Mouse (Mus musculus) C2C12 (cell line): ENCODE measurements at regions not wholly inside any gene's neighbourhood (a gene's known extent, or its start where the extent isn't known, plus 50 kb on each side); places are given as distances from the start of the nearest gene placed in this dataset.

ENCODE experiments used
- H3K27me3 ChIP-seq: one replicate; pipeline ENCODE4 v1.6.1; 2011; ENCODE audit not compliant: control insufficient read depth, insufficient read depth, insufficient read length
- H3K36me3 ChIP-seq: one replicate; pipeline ENCODE4 v1.6.1; 2011; ENCODE audit not compliant: control insufficient read depth, insufficient read depth
- H3K4me3 ChIP-seq: one replicate; pipeline ENCODE4 v1.5.1; 2011; ENCODE audit warnings: mild to moderate bottlenecking, control low read depth; ENCODE audit not compliant: poor library complexity, insufficient read depth, severe bottlenecking
- H3K79me2 ChIP-seq: one replicate; pipeline ENCODE4 v1.6.1; 2011; ENCODE audit not compliant: control insufficient read depth, insufficient read depth
- H3K79me3 ChIP-seq: one replicate; pipeline ENCODE4 v1.6.1; 2011; ENCODE audit warnings: low read depth, control low read depth
- H3ac ChIP-seq: one replicate; pipeline ENCODE3; 2011; ENCODE audit warnings: low read depth; ENCODE audit not compliant: control insufficient read depth, insufficient read length
- CEBPB ChIP-seq: IDR thresholded peaks from one replicate; pipeline ENCODE4 v1.6.1; 2011; ENCODE audit warnings: low read depth, mild to moderate bottlenecking, control low read depth, moderate library complexity
- CTCF ChIP-seq: IDR thresholded peaks from one replicate; pipeline ENCODE4 v1.5.1; 2011; ENCODE audit not compliant: control insufficient read depth, insufficient read depth, insufficient read length
- FOSL1 ChIP-seq: IDR thresholded peaks from one replicate; pipeline ENCODE4 v1.8.0; 2011; ENCODE audit warnings: mild to moderate bottlenecking, low read length; ENCODE audit not compliant: poor library complexity, insufficient read depth, severe bottlenecking
- MAX ChIP-seq: IDR thresholded peaks from one replicate; pipeline ENCODE4 v1.6.1; 2011; ENCODE audit warnings: mild to moderate bottlenecking, control low read depth
- MYOD1 ChIP-seq: IDR thresholded peaks from one replicate; pipeline ENCODE4 v1.6.1; 2011; ENCODE audit warnings: low read depth; ENCODE audit not compliant: control insufficient read depth, insufficient read length
- MYOG ChIP-seq: IDR thresholded peaks from one replicate; pipeline ENCODE4 v1.6.1; 2011; ENCODE audit not compliant: control insufficient read depth, insufficient read length; ENCODE audit errors: extremely low read depth
- USF1 ChIP-seq: IDR thresholded peaks from one replicate; pipeline ENCODE4 v1.6.1; 2011; ENCODE audit warnings: low read depth, mild to moderate bottlenecking, control low read depth, moderate library complexity

DNA sequence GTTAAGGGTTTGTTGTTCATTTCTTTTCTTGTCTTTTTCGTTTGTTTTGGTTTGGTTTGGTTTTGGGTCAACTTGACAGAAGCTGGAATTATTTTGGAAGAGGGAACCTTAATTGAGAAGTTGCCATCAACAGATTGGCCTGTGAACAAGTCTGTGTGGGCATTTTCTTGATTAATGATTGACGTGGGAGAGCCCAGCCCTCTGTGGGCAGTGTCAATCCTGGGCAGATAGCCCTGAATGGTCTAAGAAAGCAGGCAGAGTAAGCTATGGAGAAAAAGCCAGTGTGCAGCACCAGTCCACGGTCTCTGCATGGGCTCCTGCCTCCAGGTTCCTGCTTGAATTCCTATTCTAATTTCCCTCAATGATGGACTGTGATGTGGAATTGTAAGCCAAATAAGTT lies 1031.4 kb downstream of the 9330182O14Rik start:
- TF ChIP-seq FOSL1 (no peak), CTCF (no peak), MYOG (no peak), CEBPB (no peak), MYOD1 (no peak), MAX (no peak), USF1 (no peak)
- H3K4me3 ChIP-seq = no peak overlapping the region
- H3K79me3 ChIP-seq = no peaks in the 10 kb centered on the region
- no peak overlapping the region for H3ac ChIP-seq
- H3K36me3 ChIP-seq = no peaks in the 10 kb centered on the region
- no peaks in the 10 kb centered on the region for H3K27me3 ChIP-seq
- H3K79me2 ChIP-seq = no peaks in the 10 kb centered on the region

- TF ChIP-seq USF1 = no peak
- TF ChIP-seq MYOG = no peak
- no peak for TF ChIP-seq CTCF
- no peak for TF ChIP-seq MAX
- TF ChIP-seq MYOD1 = no peak
- Histone ChIP-seq H3K36me3 (no peaks in the 10 kb centered on the region), H3K4me3 (no peak overlapping the region), H3K79me3 (no peaks in the 10 kb centered on the region), H3ac (no peak overlapping the region), H3K27me3 (no peaks in the 10 kb centered on the region), H3K79me2 (no peaks in the 10 kb centered on the region)
These were observed 1056.6 kb downstream of the 9330182O14Rik start for GRCm38 (mm10) chr15:41190792-41191191.

- Histone ChIP-seq H3K36me3 (no peaks in the 10 kb centered on the region), H3K27me3 (no peaks in the 10 kb centered on the region), H3ac (no peak overlapping the region), H3K79me2 (no peaks in the 10 kb centered on the region), H3K79me3 (no peaks in the 10 kb centered on the region), H3K4me3 (no peak overlapping the region)
- TF ChIP-seq MAX = no peak
- no peak for TF ChIP-seq CTCF
- TF ChIP-seq CEBPB = no peak
These were observed 1059.1 kb downstream of the 9330182O14Rik start for GRCm38 (mm10) chr15:41193240-41193639.

DNA sequence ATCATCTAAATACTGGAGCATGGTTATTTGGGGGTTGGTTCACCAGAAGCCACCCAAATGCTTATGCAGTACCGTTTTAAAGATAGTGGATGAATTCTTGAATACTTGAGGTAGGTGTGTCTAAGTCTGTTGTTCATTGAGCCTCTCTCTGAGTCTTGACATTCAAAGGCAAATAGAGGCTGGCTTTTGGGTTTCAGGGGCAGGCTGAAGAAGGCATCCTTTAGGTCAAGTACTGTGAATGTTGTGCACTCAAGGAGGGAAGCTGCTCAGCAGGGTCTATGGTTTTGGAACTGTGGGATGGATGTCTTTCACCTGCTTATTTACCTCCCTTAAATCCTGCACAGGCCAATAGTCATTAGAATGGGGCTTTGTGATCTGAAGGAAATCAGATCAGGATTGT lies 1089.6 kb downstream of the 9330182O14Rik start:
- Histone ChIP-seq H3K4me3 (no peak overlapping the region), H3K79me3 (no peaks in the 10 kb centered on the region), H3K36me3 (no peaks in the 10 kb centered on the region), H3ac (no peak overlapping the region), H3K27me3 (no peaks in the 10 kb centered on the region), H3K79me2 (no peaks in the 10 kb centered on the region)
- TF ChIP-seq USF1 = no peak
- TF ChIP-seq FOSL1 = no peak
- TF ChIP-seq MAX = no peak
- TF ChIP-seq MYOD1 = no peak
- no peak for TF ChIP-seq CEBPB
- TF ChIP-seq CTCF = no peak
- no peak for TF ChIP-seq MYOG

GRCm38 (mm10) chr15:41232406-41233060 lies 1098.4 kb downstream of the 9330182O14Rik start:
- Histone ChIP-seq H3ac (no peak overlapping the region), H3K36me3 (no peaks in the 10 kb centered on the region), H3K27me3 (no peaks in the 10 kb centered on the region), H3K4me3 (no peak overlapping the region), H3K79me2 (no peaks in the 10 kb centered on the region), H3K79me3 (no peaks in the 10 kb centered on the region)
- TF ChIP-seq CEBPB (no peak), MYOD1 (no peak), USF1 (no peak), MAX (no peak), FOSL1 (no peak), CTCF (no peak), MYOG (no peak)
